Mouse (Mus musculus) Muller cell, postnatal 12 days (primary cell): ENCODE results near the gene Bmp8a.
"Not testable (repeated sequence)": the region's sequence is repeated elsewhere in the genome, so short reads cannot be mapped to it uniquely, and the experiment has no call there.

Experiments
- DNase-seq: peaks from one replicate; pipeline ENCODE4 v3.0.0-alpha.2; 2015; ENCODE audit errors: inconsistent ontology term

Bmp8a gene

DNA sequence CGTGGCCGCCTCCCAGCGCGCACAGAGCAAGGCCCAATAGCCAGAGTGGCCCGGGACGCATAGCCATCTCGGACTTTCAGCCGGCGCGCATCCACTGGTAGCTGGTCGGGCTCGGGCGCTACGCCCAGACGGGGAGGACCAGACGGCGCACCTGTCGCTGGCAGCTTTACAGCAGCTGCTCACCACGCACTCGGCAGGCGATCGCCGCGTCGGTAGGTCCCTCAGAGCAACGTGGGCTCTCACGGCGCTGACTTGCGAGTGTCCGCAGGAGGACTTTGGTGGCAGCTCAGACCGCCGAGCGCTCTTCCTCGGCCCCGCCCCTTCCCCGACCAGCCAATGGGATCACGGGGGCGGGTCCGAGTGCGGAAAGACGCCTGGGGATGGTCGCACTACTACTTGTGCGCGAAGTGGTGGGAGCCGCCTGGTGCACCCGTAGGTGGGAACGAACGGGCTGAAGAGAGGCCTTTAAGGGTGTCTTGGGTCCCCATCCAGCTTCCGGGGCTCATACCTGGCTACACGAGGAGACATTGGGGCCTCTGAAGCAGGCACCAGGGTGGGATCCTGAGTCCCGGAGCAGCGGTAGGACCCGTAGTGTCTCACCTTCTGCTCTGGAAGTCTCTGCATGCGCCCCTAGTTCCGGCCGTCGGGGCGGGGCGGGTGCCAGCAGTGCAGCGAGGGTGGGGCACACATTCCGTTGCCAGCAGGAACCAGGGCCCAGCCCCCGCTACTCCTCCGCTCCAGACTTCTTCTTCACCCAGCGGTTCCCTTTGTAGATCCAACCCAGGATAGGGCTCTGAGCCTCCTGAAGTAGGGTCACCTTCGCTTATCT lies at the start of gene Bmp8a:
Gene Bmp8a (minus strand): TSS at position 611 of the 829 bp plus-strand sequence.
- peak; percentile 84 for DNase-seq

DNA sequence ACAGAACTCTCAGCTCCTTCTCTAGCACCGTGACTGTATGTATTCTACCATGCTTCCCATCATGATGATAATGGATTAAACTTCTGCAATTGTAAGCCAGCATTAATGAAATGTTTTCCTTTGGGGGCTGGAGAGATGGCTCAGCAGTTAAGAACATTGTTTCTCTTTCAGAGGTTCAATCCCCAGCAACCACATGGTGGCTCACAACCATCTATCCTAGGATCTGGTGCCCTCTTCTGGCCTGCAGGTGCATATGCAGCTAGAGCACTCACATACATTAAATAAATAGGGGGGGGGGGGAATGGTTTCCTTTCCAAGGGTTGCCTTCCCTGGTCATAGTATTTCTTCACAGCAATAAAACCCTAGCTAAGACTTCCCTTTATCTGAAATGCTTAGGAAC lies 49.1 kb upstream of the Bmp8a start:
- DNase-seq: no peak

DNA sequence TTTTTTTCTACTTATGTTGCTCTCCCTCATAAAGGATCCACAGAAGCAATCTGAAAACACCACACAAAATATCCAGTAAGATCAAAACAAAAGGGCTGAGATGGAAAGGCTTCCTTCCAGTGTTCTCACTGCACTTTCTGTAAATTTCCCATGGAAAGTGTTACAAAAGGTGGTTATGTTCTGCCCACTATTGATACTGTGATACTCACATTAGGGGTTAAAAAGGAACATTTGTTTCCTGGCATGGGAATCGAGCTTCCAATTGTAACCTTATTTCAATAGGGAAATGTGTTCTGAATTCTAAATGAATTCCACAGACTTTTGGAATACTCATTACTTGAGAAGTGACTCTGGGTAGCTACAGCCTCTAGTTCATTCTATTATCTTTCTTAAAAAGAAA lies 42.0 kb upstream of the Bmp8a start:
- no peak for DNase-seq

DNA sequence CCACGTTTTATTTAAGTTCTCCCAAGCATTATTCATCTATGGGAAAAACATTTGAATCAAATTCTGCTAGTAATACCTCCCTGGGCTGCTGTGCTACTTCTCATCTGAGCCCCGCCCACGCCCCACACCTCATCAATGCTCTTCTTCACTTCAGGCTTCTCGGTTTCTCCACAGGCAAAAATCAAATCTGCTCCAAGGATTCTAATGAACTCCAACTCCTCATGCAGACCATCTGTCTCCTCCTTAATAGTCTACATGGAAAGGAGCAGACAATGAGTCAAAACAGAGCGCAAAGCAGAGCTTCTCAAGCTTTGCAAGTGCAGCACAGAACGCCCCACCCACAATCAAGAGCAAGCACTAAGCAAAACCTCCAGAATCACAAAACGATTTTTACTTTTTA lies 40.1 kb upstream of the Bmp8a start:
- no peak for DNase-seq

DNA sequence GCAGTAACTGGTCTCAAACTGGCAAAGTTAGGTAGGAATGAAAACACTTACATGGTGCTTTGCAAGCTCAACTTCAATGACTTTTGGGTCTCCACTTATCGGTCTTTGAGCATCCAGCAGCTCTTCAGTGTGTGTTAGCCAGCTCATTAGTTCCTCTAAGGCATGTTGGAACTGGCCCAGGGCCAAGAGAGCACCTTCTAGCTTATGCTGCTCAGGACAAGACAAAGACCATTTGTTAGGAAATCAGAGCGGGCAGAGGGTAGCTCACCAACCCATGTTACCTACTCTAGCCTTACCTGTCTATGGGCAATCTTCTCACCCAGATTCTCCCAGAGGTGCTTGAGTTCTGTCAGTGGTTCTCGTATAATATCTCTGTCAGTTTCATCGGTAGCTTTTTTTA lies 39.0 kb upstream of the Bmp8a start:
- DNase-seq: no peak

DNA sequence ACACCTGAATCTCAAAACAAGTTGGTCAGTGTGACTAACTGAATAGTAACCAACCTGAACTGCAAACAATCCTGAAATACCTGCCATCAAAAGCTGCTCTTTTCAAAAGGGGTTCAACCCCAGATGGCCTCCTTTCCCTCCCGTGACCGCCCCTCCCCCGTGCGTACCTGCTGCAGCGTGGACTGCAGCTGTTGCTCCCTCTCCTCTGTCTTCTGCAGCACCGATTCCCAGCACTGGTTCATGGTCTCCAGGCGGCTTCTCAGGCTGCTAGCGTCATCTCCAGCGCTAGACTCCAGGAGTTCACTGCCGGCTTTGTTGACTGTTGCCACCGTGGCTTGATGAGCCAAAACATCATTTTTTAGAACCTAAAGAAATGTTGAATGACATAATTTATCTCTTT lies 38.5 kb upstream of the Bmp8a start:
- DNase-seq: no peak

DNA sequence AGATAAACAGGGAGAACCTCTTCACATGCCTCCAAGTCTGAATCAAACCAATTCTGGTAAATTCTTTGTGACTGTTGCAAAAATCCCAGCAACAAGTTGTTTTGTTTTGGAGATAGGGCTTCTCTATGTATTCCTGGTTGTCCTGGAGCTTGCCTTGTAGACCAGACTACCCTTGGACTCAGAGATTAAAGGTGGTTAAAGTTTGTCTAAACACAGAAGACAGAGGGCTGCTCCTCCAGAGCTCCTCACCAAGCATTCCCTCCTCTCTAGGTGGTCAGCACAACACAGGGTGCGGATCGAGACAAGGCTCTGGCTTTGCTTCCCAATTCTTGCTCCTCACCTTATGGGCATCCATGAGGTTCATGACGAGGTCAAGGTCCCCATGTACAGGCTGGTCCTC lies 33.0 kb upstream of the Bmp8a start:
- no peak for DNase-seq

DNA sequence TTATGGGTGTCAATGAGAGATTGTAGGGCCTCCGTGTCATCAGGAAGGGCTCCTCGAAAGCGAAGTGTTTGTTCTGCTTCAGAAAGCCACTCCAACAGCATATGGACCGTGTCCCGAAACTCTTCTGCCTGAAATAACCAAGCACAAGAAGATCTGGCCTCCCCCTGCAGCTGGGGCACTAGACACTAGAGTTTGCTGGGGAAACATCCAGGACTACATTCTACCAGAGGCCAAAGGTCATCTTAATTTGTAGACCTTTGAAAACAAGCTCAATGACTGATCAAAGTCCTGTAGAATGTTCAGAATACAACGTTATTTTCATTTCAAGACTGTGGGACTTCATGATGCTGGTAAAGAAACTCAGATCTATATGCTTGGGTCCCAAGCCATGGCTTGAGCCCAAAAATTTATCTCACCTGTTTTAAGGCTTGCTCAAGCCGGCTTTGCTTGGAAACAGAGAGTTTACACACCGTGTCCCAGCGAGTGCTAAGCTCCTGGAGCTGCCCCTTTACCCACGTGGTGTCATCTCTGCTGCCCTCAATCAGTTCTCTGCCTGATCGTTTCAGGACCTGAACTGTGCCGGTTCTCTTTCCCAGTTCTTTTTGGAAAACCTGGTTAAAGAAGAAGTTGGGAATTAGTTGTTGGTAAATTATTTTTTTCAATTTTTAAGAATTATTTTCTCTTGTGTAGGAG lies 31.4 kb upstream of the Bmp8a start:
- no peak for DNase-seq

DNA sequence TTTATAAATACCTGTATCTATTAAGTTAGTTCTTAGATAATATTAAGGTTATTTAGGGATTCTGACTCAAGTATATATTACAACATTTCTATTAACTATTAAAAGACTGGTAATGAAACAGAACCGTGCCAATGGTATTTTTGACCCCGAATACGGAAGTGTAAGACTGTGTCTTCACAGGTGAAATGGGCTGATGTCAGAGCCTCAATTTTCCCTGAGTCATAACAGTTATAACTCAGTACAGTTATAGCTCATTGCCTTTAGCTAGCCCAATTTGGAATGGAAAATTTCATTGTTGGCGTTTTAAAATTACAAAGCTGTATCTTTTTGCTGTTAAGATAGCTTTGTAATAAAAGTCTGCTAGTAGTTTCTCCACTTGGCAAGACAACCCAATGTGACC lies 20.5 kb upstream of the Bmp8a start:
- no peak for DNase-seq

DNA sequence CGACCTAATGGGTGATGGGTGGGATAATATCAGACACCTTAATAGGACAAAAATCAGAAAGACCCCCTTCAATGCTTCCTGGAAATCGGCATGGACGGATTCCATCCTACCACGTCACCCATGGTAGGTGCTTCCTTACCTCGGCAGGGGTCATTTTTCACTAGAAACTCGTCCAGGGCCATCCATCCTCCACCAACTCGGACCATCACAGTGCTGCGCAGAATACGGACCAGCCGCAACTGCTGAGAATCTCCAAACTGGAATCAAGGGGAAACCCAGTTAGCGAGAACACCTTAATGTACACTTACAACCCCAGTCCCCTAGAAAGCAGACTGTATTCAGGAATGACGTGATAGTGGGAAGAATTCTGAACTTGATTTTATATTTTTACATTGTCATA lies 17.7 kb upstream of the Bmp8a start:
- DNase-seq: no peak

DNA sequence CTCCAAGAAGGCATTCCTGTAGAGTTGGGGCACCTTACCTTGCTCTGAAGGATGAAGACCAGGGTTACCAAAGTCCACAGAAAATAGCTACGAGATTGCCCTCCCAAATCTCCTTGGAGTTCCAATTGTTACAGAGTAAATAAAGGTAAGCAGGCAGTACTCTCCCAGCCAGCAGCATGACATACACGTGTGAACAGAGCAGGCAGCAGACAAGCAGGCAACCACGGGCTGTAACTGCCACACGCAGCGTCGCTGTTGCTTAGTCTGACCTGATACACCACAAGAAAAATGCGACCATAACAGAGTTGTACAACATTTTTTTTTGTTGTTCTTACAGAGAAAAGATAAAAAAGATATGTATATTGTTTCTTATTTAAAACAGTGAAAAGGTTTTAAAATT lies 15.6 kb upstream of the Bmp8a start:
- DNase-seq: no peak

DNA sequence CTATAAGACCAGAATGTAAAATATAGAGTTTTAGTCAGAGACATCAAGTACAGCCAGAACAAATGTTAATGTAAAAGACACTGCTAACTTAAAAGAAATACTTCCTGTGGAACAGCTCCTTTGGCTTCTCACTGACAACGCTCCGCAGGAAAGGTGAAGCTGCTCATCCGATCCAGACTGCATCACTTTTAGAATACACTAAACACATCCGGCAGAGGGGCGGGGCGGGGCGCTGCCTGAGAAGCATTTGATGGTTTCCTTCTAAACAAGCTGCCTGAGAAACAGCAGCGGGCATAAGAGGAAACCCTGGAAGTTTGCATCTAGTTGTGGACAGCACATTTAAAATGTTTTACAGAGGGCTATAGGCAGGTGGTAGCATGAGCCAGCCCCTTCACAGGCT lies 12.9 kb upstream of the Bmp8a start:
- no peak for DNase-seq

DNA sequence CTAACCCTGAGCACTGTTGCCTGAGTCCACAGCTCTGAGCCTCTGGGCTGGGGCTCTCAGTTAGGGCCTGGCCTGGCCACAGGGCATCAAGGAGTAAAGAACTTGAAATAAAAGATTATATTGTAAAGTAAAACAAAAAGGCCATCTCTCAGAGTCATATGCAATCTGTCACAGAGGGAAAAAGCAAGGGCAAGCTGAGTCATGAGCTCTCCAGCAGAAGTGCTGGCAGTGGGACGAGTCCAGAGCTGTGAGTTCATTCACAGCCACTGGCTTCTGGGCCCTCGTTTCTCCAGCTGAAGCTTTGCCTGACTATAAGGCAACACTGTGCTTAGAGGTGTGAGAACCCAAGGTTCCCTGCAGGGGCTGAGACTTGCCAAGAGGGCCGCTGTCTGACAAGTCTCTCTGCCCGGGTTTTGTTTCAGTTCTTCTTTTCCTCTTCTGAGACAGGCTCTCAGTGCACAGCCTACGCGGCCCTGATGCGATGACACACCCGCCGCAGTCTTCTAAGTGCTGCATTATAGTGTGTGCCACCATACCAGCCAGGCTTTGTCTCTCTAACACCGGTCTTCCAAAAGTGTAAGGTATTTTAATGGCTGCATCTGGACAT lies 10.3 kb upstream of the Bmp8a start:
- DNase-seq: no peak

DNA sequence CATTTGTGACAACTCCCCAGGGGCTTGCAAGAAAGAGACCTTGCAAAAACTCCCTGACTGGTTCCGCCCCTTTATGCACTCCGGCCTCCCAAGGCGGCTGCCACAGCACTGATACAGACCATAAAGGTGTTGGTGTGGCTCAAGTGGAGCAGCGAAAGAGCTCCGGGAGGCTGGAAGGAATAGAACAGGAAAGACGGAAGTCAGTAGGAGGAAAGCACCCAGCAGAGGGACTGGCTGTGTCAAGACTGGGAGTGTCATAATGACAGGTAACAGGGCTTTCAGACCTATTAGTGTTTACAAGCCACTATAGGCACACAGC lies 378 bp upstream of the Bmp8a start:
- no peak for DNase-seq

DNA sequence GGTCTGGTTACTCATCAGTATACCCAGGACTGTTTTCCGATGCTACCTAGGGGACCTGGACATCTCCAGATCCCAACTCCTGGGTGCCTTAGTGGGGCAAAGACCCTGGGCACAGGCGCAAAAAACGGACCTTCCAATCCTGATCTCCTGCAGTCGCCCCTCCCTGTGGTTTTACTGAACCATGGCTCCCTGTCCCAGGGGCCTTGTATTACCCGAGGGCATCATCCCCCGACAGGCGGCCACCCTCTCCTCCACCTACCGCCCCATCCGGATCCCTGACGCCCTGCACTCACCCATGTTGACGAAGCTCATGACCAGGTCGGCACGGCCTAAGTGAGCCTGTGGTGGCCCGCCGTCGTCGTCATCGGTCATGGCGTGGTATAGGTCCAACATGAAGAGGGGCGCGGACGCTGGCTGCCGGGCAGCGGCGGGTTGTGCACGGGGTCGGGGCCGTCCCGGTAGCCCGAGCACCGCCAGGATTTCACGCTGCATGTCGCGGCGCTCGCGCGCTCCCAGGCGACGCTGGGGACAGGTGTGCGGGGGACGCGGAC lies 886 bp downstream of the Bmp8a start:
- no peak for DNase-seq

DNA sequence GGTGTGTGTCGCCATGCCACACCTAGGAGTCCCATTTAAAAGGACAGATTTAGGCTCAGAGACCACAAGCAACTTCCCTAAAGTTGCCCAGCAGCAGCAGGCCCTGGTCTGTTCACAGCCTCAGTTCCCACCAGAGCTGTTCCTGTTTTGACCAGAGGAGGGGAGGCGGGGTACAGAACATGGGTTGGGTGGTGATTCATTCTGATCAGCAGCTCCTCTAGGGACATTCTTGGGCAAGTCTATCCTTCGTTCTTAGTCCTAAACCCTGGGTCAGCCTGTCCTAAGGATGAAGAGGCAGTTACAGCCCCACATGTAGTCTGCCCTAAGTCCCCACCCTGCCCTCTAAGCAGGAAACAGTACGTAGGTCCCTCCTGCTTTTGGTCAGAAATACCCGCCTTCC lies 2.8 kb downstream of the Bmp8a start:
- peak; percentile 20 for DNase-seq

DNA sequence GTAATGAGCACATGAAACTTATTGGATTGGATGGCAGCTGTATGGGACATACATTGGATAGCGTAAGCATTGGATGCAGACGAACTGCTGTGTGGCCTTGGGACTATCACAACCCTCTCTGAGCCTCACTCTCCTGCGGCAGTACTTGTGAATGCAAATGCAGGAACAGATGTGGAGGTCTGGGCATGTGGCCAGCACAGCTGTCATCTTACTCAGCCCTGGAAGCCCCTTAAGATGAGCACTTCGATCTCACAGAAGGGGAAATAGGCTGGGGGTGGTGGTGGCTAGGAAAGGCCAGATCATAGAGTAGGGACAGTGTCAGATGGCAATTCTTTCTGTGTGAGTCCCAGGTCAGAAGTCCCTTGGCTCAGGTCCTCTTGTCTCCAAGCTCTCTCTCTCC lies 5.4 kb downstream of the Bmp8a start:
- DNase-seq: no peak

DNA sequence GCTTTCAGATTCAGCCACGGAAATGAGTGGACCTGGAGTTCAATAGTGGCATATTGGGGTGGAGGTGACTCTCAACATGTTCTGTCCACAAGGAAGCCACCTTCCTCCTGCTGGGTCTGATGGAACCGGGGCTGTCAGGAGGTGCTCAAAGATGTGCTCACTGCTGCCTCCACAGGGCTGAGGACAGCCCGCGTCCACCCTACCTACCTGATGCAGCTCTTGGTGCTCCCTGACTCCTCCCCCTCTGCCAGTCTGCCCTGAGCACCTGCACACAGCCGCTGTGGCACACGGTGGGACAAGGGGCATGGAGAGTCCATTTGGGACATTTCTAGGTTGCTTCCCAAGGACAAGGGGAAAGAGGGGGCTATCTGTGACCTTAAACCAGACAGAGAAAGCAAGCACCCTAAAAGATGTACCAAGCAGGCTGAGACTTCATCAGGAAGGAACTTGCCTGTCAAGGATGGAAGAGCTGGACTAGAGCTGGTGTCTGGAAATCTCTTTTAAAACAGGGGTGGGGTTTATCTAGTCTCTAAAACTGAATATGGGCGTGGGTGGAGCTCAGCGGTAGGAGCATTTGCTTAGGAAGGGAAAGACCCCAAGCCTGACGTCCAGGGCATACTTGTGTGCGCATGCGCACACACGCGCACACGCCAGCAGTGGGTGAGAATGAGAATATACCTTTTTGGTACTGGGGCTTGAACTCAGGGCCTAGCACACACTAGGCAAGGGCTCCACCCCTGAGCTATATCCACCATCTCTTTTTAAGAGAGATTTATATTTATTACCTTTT lies 7.1 kb downstream of the Bmp8a start:
- DNase-seq: no peak

DNA sequence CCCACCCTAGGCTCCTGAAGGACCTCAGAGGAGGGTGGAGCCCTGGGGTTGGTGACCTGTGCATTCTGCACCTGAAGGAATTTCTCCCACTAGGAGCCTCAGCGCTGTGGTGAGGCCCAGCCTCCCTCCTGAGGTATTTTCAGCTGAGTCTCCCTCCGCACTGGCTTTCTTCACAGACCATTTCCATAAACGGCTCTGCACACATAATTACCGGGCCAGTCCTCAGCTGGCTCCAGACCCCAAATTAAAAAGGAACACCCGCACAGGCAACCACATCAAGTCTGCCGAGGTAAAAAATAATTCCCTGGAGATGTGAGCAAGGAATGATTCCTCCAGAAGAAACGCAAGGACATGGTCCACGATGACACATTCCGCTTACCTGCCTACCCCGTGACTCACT lies 7.8 kb downstream of the Bmp8a start:
- not testable (repeated sequence) for DNase-seq

DNA sequence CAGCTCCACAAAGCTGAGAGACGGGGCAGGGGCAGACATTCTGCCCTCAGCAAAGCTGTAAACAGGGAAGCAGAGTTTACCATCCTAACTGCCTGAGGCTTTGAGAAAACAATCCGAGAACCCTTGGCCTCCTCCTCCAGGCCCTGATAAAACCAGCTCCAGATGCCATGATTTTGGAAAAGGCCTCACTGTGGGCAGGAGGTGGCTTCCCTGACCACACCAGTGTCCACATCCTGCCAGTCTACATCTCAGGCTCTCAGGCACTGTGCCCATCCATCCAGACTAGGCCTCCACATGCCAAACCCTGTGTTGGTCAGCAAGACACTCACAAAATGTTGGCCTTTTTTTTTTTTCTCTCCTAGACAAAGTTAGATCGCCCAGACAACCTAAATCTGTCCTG lies 8.9 kb downstream of the Bmp8a start:
- no peak for DNase-seq

DNA sequence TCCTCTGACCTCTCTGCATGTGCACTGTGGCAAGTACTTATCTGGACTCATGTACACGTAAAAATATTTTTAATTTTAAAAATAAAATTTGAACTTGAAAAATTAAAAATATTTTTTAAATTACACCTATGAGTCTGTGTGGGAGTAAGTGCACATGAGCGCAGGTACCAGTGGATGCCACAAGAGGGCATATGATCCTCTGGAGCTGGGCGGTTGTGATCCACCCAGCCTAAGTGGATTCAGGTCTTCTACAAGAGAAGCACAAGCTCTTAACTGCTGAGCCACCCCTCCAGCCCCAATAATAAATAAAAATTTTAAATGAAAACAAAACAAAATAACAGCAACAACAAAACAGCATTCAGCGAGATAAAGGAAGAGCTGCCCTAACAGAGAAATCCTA lies 9.9 kb downstream of the Bmp8a start:
- DNase-seq: no peak

DNA sequence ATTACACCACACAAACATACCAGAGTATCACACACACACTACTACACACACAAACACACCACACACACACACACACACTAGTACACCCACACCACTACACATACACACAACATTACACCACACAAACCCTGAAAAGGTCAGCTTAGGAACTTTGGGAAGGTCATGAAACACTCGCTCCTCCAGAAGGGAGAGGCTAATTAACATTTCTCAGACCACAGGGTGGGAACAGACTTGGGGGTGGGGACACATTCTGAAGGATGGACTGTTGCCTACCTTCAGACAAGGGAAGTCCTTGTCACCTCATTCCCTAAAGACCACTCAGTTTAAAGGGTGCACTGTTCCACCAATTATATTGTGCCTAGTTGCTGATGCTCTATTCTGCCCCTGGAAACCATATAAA lies 11.1 kb downstream of the Bmp8a start:
- not testable (repeated sequence) for DNase-seq
